Mouse (Mus musculus): ENCODE data around the gene Psors1c2. TPM values are rescaled to one million over a fixed set of nuclear protein-coding genes. Genes with fewer than 3 reads are reported as not detected.
"Not testable (repeated sequence)": the region's sequence is repeated elsewhere in the genome, so short reads cannot be mapped to it uniquely, and the experiment has no call there.

Psors1c2 gene
- polyA plus RNA-seq, 1 experiment from 2014 or later: 0.85 TPM

DNA sequence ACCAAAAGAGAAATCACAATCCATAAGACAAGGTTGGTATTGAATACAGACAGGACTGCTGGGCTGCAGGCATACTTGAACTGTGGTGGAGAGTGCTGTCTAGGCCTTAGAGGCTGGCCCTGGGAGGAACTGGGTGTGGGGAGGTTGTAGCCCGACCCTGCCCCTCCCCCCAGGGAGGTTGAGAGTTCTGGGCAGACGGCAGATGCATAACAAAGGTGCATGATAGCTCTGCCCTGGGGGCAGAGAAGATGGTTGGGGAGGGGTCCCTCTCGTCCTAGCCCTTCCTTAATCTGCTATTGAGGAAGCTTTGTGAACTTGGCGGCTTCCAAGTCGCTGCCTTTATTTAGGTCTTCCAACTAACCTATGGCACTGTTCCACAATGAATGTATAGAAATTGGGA is 29.2 kb upstream of the Psors1c2 start:
- ATAC-seq (ENCODE audit: insufficient read depth, low FRiP score, low TSS enrichment) (no peak), DNase-seq (ENCODE audit: low spot score) (no peak)
- Histone ChIP-seq H3K9me3 (ENCODE audit: control insufficient read depth, low read length) (no peaks in the 10 kb centered on the region), H3K4me2 (ENCODE audit: low read depth) (no peak overlapping the region), H3K4me3 (ENCODE audit: low read depth, low read length) (no peak overlapping the region), H3K27me3 (ENCODE audit: control insufficient read depth, insufficient read depth, low read length) (peaks cover 19% of the 10 kb centered on the region), H3K9ac (ENCODE audit: low read length) (no peak overlapping the region), H3K27ac (ENCODE audit: low read depth, low read length) (no peak overlapping the region), H3K4me1 (ENCODE audit: control insufficient read depth, insufficient read depth, low read length) (0 out of 2 replicates have a peak, but pooled peaks cover 3% of the 10 kb centered on the region), H3K36me3 (ENCODE audit: control insufficient read depth, insufficient read depth, low read length) (no peaks in the 10 kb centered on the region)
- 11% methylated on average over 5 of the region's 5 CpGs for WGBS

DNA sequence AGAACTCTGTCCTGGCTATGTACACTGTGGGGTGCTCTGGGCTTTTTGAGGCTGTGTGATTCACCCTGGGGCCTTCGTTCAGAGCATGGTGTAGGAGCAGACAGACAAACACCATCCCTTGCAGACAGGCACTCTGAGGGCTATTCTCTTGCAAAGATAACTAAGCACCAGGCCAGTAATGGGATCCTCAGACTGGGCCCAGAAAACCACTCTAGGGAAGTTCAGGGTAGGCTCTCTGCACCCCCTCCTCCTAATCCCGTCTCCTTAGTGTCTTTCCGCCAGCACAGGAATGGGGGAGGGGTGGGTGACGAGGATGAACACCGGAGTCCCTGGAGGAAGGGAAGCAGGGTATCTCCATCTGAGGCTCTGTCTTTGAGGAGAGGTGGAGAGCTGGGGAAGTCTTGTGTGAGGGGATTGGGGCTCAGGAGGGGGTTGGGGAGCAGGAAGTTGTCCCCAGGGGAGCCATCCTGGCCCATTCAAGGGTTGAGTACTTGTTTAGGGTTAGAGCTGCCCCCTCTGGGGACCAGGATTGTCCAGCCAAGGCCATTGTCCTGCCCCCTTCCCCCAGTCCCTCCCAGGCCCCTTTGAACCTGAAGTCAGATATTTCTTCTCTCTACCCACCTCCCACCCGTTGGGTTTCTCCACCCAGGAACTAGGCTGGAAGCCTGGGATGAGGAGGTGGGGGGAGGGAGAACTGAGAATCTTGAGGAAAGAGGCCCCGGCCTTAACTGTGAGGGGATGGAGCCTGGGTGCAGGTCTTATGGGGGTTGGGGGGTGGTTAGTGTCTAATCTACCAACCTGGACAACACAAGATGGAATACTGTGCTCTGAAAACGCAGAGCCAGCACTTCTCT is 28.1 kb upstream of the Psors1c2 start:
- no peak for DNase-seq (ENCODE audit: low spot score)
- Histone ChIP-seq H3K4me1 (ENCODE audit: control insufficient read depth, insufficient read depth, low read length) (0 out of 2 replicates have a peak, but pooled peaks cover 3% of the 10 kb centered on the region), H3K9ac (ENCODE audit: low read length) (no peak overlapping the region), H3K27me3 (ENCODE audit: control insufficient read depth, insufficient read depth, low read length) (peaks cover 19% of the 10 kb centered on the region), H3K36me3 (ENCODE audit: control insufficient read depth, insufficient read depth, low read length) (no peaks in the 10 kb centered on the region), H3K4me2 (ENCODE audit: low read depth) (no peak overlapping the region), H3K9me3 (ENCODE audit: control insufficient read depth, low read length) (no peaks in the 10 kb centered on the region), H3K4me3 (ENCODE audit: low read depth, low read length) (no peak overlapping the region), H3K27ac (ENCODE audit: low read depth, low read length) (no peak overlapping the region)
- WGBS: 19% methylated on average over 8 of the region's 8 CpGs
- ATAC-seq (ENCODE audit: insufficient read depth, low FRiP score, low TSS enrichment): no peak

DNA sequence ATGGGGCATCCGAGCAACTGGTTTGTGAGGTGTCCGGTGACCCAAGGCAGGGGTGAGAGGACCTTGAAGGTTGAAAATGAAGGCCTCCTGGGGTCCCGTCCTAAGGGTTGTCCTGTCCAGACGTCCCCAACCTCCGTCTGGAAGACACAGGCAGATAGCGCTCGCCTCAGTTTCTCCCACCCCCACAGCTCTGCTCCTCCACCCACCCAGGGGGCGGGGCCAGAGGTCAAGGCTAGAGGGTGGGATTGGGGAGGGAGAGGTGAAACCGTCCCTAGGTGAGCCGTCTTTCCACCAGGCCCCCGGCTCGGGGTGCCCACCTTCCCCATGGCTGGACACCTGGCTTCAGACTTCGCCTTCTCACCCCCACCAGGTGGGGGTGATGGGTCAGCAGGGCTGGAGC is 27.2 kb upstream of the Psors1c2 start, which contains the start of gene Pou5f1:
TSS of gene Pou5f1 (plus strand) at position 243 of the 400 bp plus-strand sequence.
- no peak for ATAC-seq (ENCODE audit: insufficient read depth, low FRiP score, low TSS enrichment)
- no peaks in the 10 kb centered on the region for H3K9me3 ChIP-seq (ENCODE audit: control insufficient read depth, low read length)
- H3K4me1 ChIP-seq (ENCODE audit: control insufficient read depth, insufficient read depth, low read length): 0 out of 2 replicates have a peak, but pooled peaks cover 3% of the 10 kb centered on the region
- H3K27ac ChIP-seq (ENCODE audit: low read depth, low read length): no peak within 1 kb of the TSS
- H3K9ac ChIP-seq (ENCODE audit: low read length): no peak within 1 kb of the TSS
- WGBS: 39% methylated on average over 11 of the region's 13 CpGs
- no peak within 1 kb of the TSS for H3K4me3 ChIP-seq (ENCODE audit: low read depth, low read length)
- DNase-seq (ENCODE audit: low spot score): no peak
- H3K4me2 ChIP-seq (ENCODE audit: low read depth): no peak within 1 kb of the TSS
- H3K27me3 ChIP-seq (ENCODE audit: control insufficient read depth, insufficient read depth, low read length): peaks cover 19% of the 10 kb centered on the region
- no peaks in the 10 kb centered on the region for H3K36me3 ChIP-seq (ENCODE audit: control insufficient read depth, insufficient read depth, low read length)

DNA sequence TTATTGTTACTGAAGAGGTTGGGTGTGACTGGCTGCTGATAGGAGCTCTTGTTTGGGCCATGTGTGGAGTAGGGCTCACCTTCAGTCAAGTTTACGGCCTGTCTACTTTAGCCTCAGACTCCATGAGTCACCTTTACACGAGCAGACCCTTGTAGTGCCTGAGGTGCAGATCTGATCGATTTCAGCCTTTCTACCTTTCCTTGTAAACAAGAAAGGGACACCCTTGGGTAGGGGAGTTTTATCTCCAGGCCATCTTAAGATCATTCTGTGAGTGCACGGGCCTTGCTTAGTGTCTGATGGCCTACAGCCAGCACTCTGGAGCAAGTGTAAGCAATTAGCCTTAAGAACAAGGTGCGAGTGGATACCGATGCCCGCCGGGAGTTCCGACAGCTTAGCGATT is 26.1 kb upstream of the Psors1c2 start:
- no peak for ATAC-seq (ENCODE audit: insufficient read depth, low FRiP score, low TSS enrichment)

DNA sequence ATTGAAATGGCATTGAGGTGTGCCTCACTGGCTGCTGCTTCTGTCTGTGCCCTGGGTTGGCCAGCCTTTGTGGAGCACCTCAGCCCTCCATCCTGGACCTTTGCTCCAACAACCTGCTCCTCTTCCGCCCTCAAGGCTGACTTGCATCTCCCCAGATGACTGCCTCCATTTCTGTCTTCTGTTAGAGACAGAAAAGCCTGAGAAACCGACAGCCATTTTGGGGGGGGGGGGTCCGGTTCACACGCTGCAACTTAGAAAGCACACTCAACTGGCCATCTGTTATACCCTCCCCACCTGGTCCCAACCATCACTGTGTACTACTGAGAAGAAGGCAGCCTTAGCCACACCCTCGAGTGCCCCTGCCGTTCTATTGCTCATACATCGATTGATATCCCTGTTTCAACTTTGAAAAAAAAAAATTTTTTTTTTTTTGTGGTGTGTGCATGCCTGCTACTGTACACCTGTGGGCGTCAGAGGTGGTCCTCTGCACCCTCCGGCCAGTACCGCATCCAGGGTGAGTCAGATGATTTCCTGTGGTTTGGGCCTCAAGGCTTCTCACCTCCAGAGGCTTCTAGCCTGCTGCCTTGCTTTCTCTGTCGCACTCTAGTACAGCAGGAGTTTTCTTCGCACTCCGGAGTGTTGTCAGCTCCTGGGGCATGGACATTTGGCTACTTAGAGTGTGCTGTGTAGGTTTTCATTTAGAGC is 25.3 kb upstream of the Psors1c2 start:
- no peak overlapping the region for H3K9ac ChIP-seq (ENCODE audit: low read length)
- no peak for DNase-seq (ENCODE audit: low spot score)
- peaks cover 19% of the 10 kb centered on the region for H3K27me3 ChIP-seq (ENCODE audit: control insufficient read depth, insufficient read depth, low read length)
- no peaks in the 10 kb centered on the region for H3K9me3 ChIP-seq (ENCODE audit: control insufficient read depth, low read length)
- 22% methylated on average over 13 of the region's 13 CpGs for WGBS
- no peak for ATAC-seq (ENCODE audit: insufficient read depth, low FRiP score, low TSS enrichment)
- no peak overlapping the region for H3K4me3 ChIP-seq (ENCODE audit: low read depth, low read length)
- no peak overlapping the region for H3K4me2 ChIP-seq (ENCODE audit: low read depth)
- 0 out of 2 replicates have a peak, but pooled peaks cover 3% of the 10 kb centered on the region for H3K4me1 ChIP-seq (ENCODE audit: control insufficient read depth, insufficient read depth, low read length)
- no peak overlapping the region for H3K27ac ChIP-seq (ENCODE audit: low read depth, low read length)
- no peaks in the 10 kb centered on the region for H3K36me3 ChIP-seq (ENCODE audit: control insufficient read depth, insufficient read depth, low read length)

More for the DNA sequence above, 26.1 kb upstream of the Psors1c2 start:
- Histone ChIP-seq H3K4me2 (ENCODE audit: low read depth) (no peak overlapping the region), H3K27ac (ENCODE audit: low read depth, low read length) (no peak overlapping the region), H3K4me1 (ENCODE audit: control insufficient read depth, insufficient read depth, low read length) (0 out of 2 replicates have a peak, but pooled peaks cover 3% of the 10 kb centered on the region), H3K4me3 (ENCODE audit: low read depth, low read length) (no peak overlapping the region), H3K36me3 (ENCODE audit: control insufficient read depth, insufficient read depth, low read length) (no peaks in the 10 kb centered on the region), H3K9ac (ENCODE audit: low read length) (no peak overlapping the region), H3K9me3 (ENCODE audit: control insufficient read depth, low read length) (no peaks in the 10 kb centered on the region), H3K27me3 (ENCODE audit: control insufficient read depth, insufficient read depth, low read length) (peaks cover 19% of the 10 kb centered on the region)
- 13% methylated on average over 10 of the region's 10 CpGs for WGBS
- no peak for DNase-seq (ENCODE audit: low spot score)

DNA sequence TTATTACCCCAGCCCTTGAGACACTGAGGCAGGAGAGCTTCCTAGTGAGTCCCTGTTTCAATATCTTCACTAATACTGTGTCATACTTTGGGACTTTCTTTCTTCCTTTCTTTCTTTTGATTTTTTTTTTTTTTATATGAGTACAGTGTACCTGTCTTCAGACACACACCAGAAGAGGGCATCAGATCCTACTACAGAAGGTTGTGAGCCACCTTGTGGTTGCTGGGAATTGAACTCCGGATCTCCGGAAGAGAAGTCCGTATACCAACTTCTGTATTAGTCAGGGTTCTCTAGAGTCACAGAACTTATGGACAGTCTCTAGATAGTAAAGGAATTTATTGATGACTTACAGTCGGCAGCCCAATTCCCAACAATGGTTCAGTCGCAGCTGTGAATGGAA is 24.7 kb upstream of the Psors1c2 start:
- H3K27ac ChIP-seq (ENCODE audit: low read depth, low read length); H3K36me3 ChIP-seq (ENCODE audit: control insufficient read depth, insufficient read depth, low read length); H3K9ac ChIP-seq (ENCODE audit: low read length); H3K4me3 ChIP-seq (ENCODE audit: low read depth, low read length); H3K4me1 ChIP-seq (ENCODE audit: control insufficient read depth, insufficient read depth, low read length); H3K9me3 ChIP-seq (ENCODE audit: control insufficient read depth, low read length); H3K4me2 ChIP-seq (ENCODE audit: low read depth); DNase-seq (ENCODE audit: low spot score); ATAC-seq (ENCODE audit: insufficient read depth, low FRiP score, low TSS enrichment): not testable (repeated sequence)
- peaks cover 19% of the 10 kb centered on the region for H3K27me3 ChIP-seq (ENCODE audit: control insufficient read depth, insufficient read depth, low read length)
- WGBS: 56% methylated on average over 4 of the region's 5 CpGs

DNA sequence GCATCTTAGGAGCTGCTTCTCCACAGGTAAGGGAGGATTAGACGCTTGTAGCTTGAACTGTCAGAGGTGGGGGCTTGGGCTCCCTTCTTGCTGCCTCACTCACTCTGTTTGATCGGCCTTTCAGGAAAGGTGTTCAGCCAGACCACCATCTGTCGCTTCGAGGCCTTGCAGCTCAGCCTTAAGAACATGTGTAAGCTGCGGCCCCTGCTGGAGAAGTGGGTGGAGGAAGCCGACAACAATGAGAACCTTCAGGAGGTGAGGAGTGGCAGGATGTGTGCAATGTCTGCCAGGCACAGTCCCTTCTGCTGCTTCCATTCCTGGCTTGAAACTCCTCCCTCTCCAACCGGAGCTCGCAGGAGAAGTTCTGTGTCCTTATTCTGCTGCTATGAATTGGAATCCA is 23.7 kb upstream of the Psors1c2 start:
- H3K4me3 ChIP-seq (ENCODE audit: low read depth, low read length): no peak overlapping the region
- peaks cover 19% of the 10 kb centered on the region for H3K27me3 ChIP-seq (ENCODE audit: control insufficient read depth, insufficient read depth, low read length)
- no peaks in the 10 kb centered on the region for H3K36me3 ChIP-seq (ENCODE audit: control insufficient read depth, insufficient read depth, low read length)
- ATAC-seq (ENCODE audit: insufficient read depth, low FRiP score, low TSS enrichment) (no peak), DNase-seq (ENCODE audit: low spot score) (peak; percentile 43)
- H3K9me3 ChIP-seq (ENCODE audit: control insufficient read depth, low read length): no peaks in the 10 kb centered on the region
- no peak overlapping the region for H3K9ac ChIP-seq (ENCODE audit: low read length)
- no peak overlapping the region for H3K4me2 ChIP-seq (ENCODE audit: low read depth)
- WGBS: 53% methylated on average over 8 of the region's 8 CpGs
- no peak overlapping the region for H3K27ac ChIP-seq (ENCODE audit: low read depth, low read length)
- 0 out of 2 replicates have a peak, but pooled peaks cover 3% of the 10 kb centered on the region for H3K4me1 ChIP-seq (ENCODE audit: control insufficient read depth, insufficient read depth, low read length)

- DNase-seq (ENCODE audit: low spot score) (no peak), ATAC-seq (ENCODE audit: insufficient read depth, low FRiP score, low TSS enrichment) (no peak)
- Histone ChIP-seq H3K4me2 (ENCODE audit: low read depth) (no peak overlapping the region), H3K4me1 (ENCODE audit: control insufficient read depth, insufficient read depth, low read length) (peaks cover 6% of the 10 kb centered on the region), H3K36me3 (ENCODE audit: control insufficient read depth, insufficient read depth, low read length) (no peaks in the 10 kb centered on the region), H3K27ac (ENCODE audit: low read depth, low read length) (no peak overlapping the region), H3K9ac (ENCODE audit: low read length) (no peak overlapping the region), H3K27me3 (ENCODE audit: control insufficient read depth, insufficient read depth, low read length) (no peaks in the 10 kb centered on the region), H3K9me3 (ENCODE audit: control insufficient read depth, low read length) (no peaks in the 10 kb centered on the region), H3K4me3 (ENCODE audit: low read depth, low read length) (no peak overlapping the region)
- 92% methylated on average over 7 of the region's 7 CpGs for WGBS
These were observed 19.9 kb upstream of the Psors1c2 start for GRCm38 (mm10) chr17:35512916-35513626.
